Mouse (Mus musculus): ENCODE measurements around the gene Tuba8. TPM values are rescaled to one million over a fixed set of nuclear protein-coding genes. Genes with fewer than 3 reads are reported as not detected.

The Tuba8 gene
- total and polyA plus RNA-seq, 3 experiments, result 1.4 to 1.6 TPM; not detected in 1

DNA sequence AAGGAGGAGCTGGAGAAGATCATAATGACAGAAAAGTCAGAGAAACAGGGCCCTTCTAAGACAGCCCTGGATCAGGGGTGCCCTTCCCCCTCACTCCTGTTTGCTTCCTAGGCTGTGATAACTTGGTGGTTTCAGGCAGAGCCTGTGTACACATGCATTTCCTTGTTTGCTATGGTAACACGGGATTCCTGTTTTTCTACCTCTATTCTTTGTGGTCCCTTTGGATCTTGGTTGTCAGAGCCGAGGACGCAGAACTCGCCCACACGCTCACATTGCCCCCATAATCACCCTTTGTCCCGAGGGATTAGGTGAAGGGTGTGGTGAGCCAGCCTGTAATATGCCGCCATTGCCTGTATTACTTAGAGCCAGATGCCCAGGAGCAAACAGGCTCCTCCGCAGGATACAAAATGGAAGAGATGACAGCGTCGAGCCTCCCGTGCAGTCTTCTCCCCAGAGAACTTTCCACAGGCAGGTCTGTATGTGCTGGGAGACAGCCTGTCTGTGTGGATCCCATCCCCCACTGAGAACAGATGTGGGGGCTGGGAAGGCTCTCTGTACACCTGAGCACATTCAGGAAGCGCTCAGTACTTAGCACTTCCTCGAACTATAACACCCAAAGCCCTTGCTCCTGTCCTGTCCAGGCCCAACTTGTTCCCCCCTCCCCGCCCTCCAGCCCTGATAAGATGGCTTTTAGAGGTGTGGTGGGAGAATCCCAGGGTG lies 34.3 kb upstream of the Tuba8 start:
- H3K4me1 ChIP-seq (ENCODE audit: control insufficient read depth in 1 of 2, insufficient read depth in 2 of 2, low read length in 2 of 2), result peaks cover 6 to 22% of the 10 kb centered on the region in 2 experiments; a peak in 3 of 4 replicates
- H3K9ac ChIP-seq (ENCODE audit: control insufficient read depth, low read depth, low read length, poor library complexity, severe bottlenecking), result no peak overlapping the region
- H3K79me2 ChIP-seq (ENCODE audit: control insufficient read depth, insufficient read depth, low read length, poor library complexity), result no peaks in the 10 kb centered on the region
- H3K9me3 ChIP-seq (replicated peaks; ENCODE audit: insufficient read depth, low read length), result no peaks in the 10 kb centered on the region
- H3K36me3 ChIP-seq (ENCODE audit: control insufficient read depth in 1 of 2, insufficient read depth in 2 of 2, low read length in 2 of 2), result peaks cover 0 to 14% of the 10 kb centered on the region in 2 experiments; a peak in 2 of 4 replicates
- TF ChIP-seq CHD1 (IDR thresholded peaks at IDR 0.05; ENCODE audit: low read depth, low read length) (no peak), ZNF384 (IDR thresholded peaks at IDR 0.05; ENCODE audit: low read depth, low read length) (no peak), UBTF (IDR thresholded peaks at IDR 0.05; ENCODE audit: borderline replicate concordance, insufficient read depth, low read depth, low read length) (no peak), ZC3H11A (IDR thresholded peaks at IDR 0.05; ENCODE audit: low read depth, low read length) (no peak), GABPA (IDR thresholded peaks at IDR 0.05; ENCODE audit: low read depth, low read length) (no peak), NRF1 (IDR thresholded peaks at IDR 0.05; ENCODE audit: insufficient read depth, low read depth, low read length, poor library complexity, severe bottlenecking) (no peak), MEF2A (IDR thresholded peaks at IDR 0.05; ENCODE audit: extremely low read depth, insufficient replicate concordance, low read depth, low read length, poor library complexity, severe bottlenecking) (no peak), SIN3A (IDR thresholded peaks at IDR 0.05; ENCODE audit: low read length) (no peak), CHD2 (IDR thresholded peaks at IDR 0.05; ENCODE audit: low read length) (no peak), ELF1 (IDR thresholded peaks at IDR 0.05; ENCODE audit: low read depth, low read length) (no peak), TAL1 (IDR thresholded peaks at IDR 0.05; ENCODE audit: low read length) (no peak), POLR2AphosphoS5 (IDR thresholded peaks at IDR 0.05; ENCODE audit: borderline replicate concordance, low read depth, low read length) (no peak), E2F4 (IDR thresholded peaks at IDR 0.05; ENCODE audit: borderline replicate concordance, low read depth, low read length) (no peak), RAD21 (IDR thresholded peaks at IDR 0.05; ENCODE audit: low read depth, low read length) (no peak), ETS1 (IDR thresholded peaks at IDR 0.05; ENCODE audit: low read depth, low read length) (no peak), ZKSCAN1 (IDR thresholded peaks at IDR 0.05; ENCODE audit: low read depth, low read length) (no peak)
- DNase-seq (ENCODE audit: low read depth, low spot score), result no peak
- H3K4me3 ChIP-seq (ENCODE audit: control insufficient read depth in 1 of 2, insufficient read depth in 1 of 2, low read depth in 2 of 2, low read length in 2 of 2), result no peak overlapping the region
- no peak overlapping the region for H3K27ac ChIP-seq (ENCODE audit: control insufficient read depth, low read depth, low read length)
- no peaks in the 10 kb centered on the region; a peak in 1 of 4 replicates for H3K27me3 ChIP-seq (ENCODE audit: control insufficient read depth in 1 of 2, insufficient read depth in 2 of 2, low read length in 2 of 2)

DNA sequence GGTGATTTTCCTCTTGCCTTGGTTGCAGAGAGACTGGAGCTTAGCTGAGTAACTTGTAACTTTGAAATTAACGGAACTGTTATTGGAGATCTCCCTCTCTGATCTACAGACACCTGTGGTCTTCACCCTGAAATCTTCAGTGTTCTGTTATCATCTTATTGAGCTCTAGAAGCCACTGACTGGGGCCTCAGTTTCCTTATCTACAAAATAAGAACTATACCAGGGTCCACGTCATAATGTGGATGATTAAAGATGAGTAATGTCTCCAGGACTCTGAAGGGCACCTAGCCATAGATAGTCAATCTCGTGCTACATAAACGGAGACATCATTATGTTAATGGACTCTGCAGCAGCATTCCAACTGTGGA lies 33.8 kb upstream of the Tuba8 start:
- Histone ChIP-seq H3K4me3 (ENCODE audit: control insufficient read depth in 1 of 2, insufficient read depth in 1 of 2, low read depth in 2 of 2, low read length in 2 of 2) (no peak overlapping the region), H3K9ac (ENCODE audit: control insufficient read depth, low read depth, low read length, poor library complexity, severe bottlenecking) (no peak overlapping the region), H3K79me2 (ENCODE audit: control insufficient read depth, insufficient read depth, low read length, poor library complexity) (no peaks in the 10 kb centered on the region), H3K27ac (ENCODE audit: control insufficient read depth, low read depth, low read length) (no peak overlapping the region), H3K4me1 (ENCODE audit: control insufficient read depth in 1 of 2, insufficient read depth in 2 of 2, low read length in 2 of 2) (peaks cover 6 to 22% of the 10 kb centered on the region in 2 experiments; a peak in 3 of 4 replicates), H3K9me3 (replicated peaks; ENCODE audit: insufficient read depth, low read length) (no peaks in the 10 kb centered on the region), H3K27me3 (ENCODE audit: control insufficient read depth in 1 of 2, insufficient read depth in 2 of 2, low read length in 2 of 2) (no peaks in the 10 kb centered on the region; a peak in 1 of 4 replicates), H3K36me3 (ENCODE audit: control insufficient read depth in 1 of 2, insufficient read depth in 2 of 2, low read length in 2 of 2) (peaks cover 0 to 14% of the 10 kb centered on the region in 2 experiments; a peak in 2 of 4 replicates)
- no peak for DNase-seq (ENCODE audit: low read depth, low spot score)
- peak; percentile 31; the same call in 1 of the 2 replicates for TF ChIP-seq TCF12 (IDR thresholded peaks at IDR 0.05; ENCODE audit: low read depth, low read length)
- TF ChIP-seq GABPA (IDR thresholded peaks at IDR 0.05; ENCODE audit: low read depth, low read length), result no peak
- TF ChIP-seq CTCF (IDR thresholded peaks at IDR 0.05 in 2 of 3, conservative IDR thresholded peaks at IDR 0.05 in 1 of 3; ENCODE audit: control insufficient read depth in 1 of 3, insufficient read depth in 1 of 3, low read depth in 2 of 3, low read length in 3 of 3, poor library complexity in 1 of 3, severe bottlenecking in 1 of 3), result no peak
- no peak for TF ChIP-seq TBP (IDR thresholded peaks at IDR 0.05; ENCODE audit: low read depth, low read length)
- TF ChIP-seq HCFC1 (IDR thresholded peaks at IDR 0.05; ENCODE audit: low read depth, low read length), result no peak
- TF ChIP-seq GATA1 (IDR thresholded peaks at IDR 0.05; ENCODE audit: low read depth, low read length), result 0 out of 2 replicates have a peak, but pooled peaks have one; percentile 39
- no peak for TF ChIP-seq POLR2A (IDR thresholded peaks at IDR 0.05; ENCODE audit: control insufficient read depth in 1 of 2, insufficient read depth in 1 of 2, low read depth in 1 of 2, low read length in 2 of 2, poor library complexity in 1 of 2)
- peak; percentile 65 for TF ChIP-seq ETS1 (IDR thresholded peaks at IDR 0.05; ENCODE audit: low read depth, low read length)
- no peak for TF ChIP-seq E2F4 (IDR thresholded peaks at IDR 0.05; ENCODE audit: borderline replicate concordance, low read depth, low read length)
- TF ChIP-seq RCOR1 (IDR thresholded peaks at IDR 0.05; ENCODE audit: low read depth, low read length), result peak; percentile 27; the same call in 1 of the 2 replicates
- TF ChIP-seq ZKSCAN1 (IDR thresholded peaks at IDR 0.05; ENCODE audit: low read depth, low read length), result no peak
- no peak for TF ChIP-seq UBTF (IDR thresholded peaks at IDR 0.05; ENCODE audit: borderline replicate concordance, insufficient read depth, low read depth, low read length)
- TF ChIP-seq EP300 (IDR thresholded peaks at IDR 0.05; ENCODE audit: low read depth in 1 of 2, low read length in 2 of 2), result peak; percentile 38 to 53; a peak in 2 of 4 replicates
- TF ChIP-seq NRF1 (IDR thresholded peaks at IDR 0.05; ENCODE audit: insufficient read depth, low read depth, low read length, poor library complexity, severe bottlenecking), result no peak
- no peak for TF ChIP-seq BHLHE40 (IDR thresholded peaks at IDR 0.05; ENCODE audit: borderline replicate concordance, low read depth, low read length)
- TF ChIP-seq MEF2A (IDR thresholded peaks at IDR 0.05; ENCODE audit: extremely low read depth, insufficient replicate concordance, low read depth, low read length, poor library complexity, severe bottlenecking), result no peak
- TF ChIP-seq USF2 (IDR thresholded peaks at IDR 0.05; ENCODE audit: borderline replicate concordance in 1 of 2, insufficient read depth in 1 of 2, low read depth in 1 of 2, low read length in 2 of 2), result no peak

Measured in MEL (cell line).